Mouse (Mus musculus) thymus, adult 2 months (tissue): Measurements from ENCODE around the gene Vars.

Experiments
- CTCF ChIP-seq: fragments of 200-500 bp; IDR thresholded peaks from 2 replicates; pipeline ENCODE4 v1.5.1; 2012; ENCODE audit warnings: mild to moderate bottlenecking, control low read depth, low read length, moderate library complexity, borderline replicate concordance; ENCODE audit not compliant: control insufficient read depth, poor library complexity, insufficient read depth; ENCODE audit errors: extremely low read depth
- POLR2A ChIP-seq: fragments of 200-500 bp; IDR thresholded peaks from 2 replicates; pipeline ENCODE4 v1.6.1; 2012; ENCODE audit warnings: mild to moderate bottlenecking, low read length, control low read depth, moderate library complexity; ENCODE audit not compliant: control insufficient read depth, poor library complexity, insufficient read depth; ENCODE audit errors: extremely low read depth

- TF ChIP-seq CTCF (no peak), POLR2A (no peak)
These were observed 11.6 kb downstream of the Vars start for GRCm38 (mm10) chr17:35012430-35012829.
